Mouse (Mus musculus) lung, adult 2 months (tissue): ENCODE measurements around the gene Pogk.

Experiments
- CTCF ChIP-seq: fragments of 200-500 bp; IDR thresholded peaks from 2 replicates; pipeline ENCODE4 v1.5.1; 2011; ENCODE audit warnings: mild to moderate bottlenecking, low read length, control low read depth; ENCODE audit not compliant: insufficient read depth
- POLR2A ChIP-seq: fragments of 200-500 bp; IDR thresholded peaks from 2 replicates; pipeline ENCODE4 v1.6.1; 2011; ENCODE audit warnings: low read depth, mild to moderate bottlenecking, control low read depth, low read length, borderline replicate concordance; ENCODE audit errors: extremely low read depth

DNA sequence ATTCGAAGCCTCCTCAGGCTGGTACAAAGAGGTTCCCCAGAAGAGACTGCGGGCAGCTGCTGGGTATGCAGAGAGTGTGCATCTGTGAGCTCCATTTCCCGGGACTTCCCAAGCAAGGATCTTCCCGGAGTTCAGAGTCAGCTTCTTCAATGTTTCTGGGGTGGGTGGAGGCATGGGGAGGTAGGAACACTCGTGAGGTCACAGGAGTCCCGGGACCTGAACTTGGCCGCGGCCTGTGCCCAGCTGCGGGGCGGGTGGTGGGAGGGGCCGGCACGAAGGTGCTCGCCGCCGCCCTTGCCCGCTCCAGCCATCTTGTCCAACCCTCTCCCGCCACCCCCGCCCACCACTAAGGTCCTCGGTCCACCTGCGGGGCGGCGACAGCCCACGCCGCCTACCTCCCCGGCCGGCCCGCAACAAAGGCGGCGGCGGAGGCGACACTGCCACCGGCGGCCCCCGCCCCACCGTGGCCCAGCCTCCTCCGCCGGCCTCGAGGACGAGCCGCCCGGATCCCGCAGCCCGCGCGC is 424 bp downstream of the Pogk start:
- TF ChIP-seq POLR2A (no peak), CTCF (no peak)
